Mouse (Mus musculus): ENCODE data around the gene Mettl21a. TPM values are rescaled to one million over a fixed set of nuclear protein-coding genes. Genes with fewer than 3 reads are reported as not detected.

The Mettl21a gene
- 9.0 and 12.1 TPM in 2 replicates for polyA plus RNA-seq (2012; rRNA removed)

GRCm38 (mm10) chr1:64616881-64617714, at the start of gene Mettl21a:
Gene Mettl21a (minus strand): TSS chr1:64617242.

Other genes starting within 250 kb of the Mettl21a start
- 12.8 and 17.8 TPM in 2 replicates for gene Creb1, start 84.6 kb downstream of the Mettl21a start, polyA plus RNA-seq (2012; rRNA removed)
- 23.0 and 37.2 TPM in 2 replicates for gene Ccnyl1, start 73.2 kb upstream of the Mettl21a start, polyA plus RNA-seq (2012; rRNA removed)
- 127 and 141 TPM in 2 replicates for gene Fzd5, start 120.5 kb upstream of the Mettl21a start, polyA plus RNA-seq (2012; rRNA removed)

All from colon, adult 2 months (tissue).